Mouse (Mus musculus): ENCODE data around the gene Itga7. TPM values are rescaled to one million over a fixed set of nuclear protein-coding genes. Genes with fewer than 3 reads are reported as not detected.
A peak's percentile ranks its signal among the peaks of the same experiment; 100 is the strongest.

Itga7 gene
- polyA plus RNA-seq, 1 experiment from 2014 or later = 4.4 TPM

- no peaks in the 10 kb centered on the region for H3K36me3 ChIP-seq (ENCODE audit: control insufficient read depth, insufficient read depth, low read length)
- WGBS = 6% methylated on average over 17 of the region's 17 CpGs
- H3K4me2 ChIP-seq (replicated peaks; ENCODE audit: low read depth, low read length) = peak overlapping the region; percentile 21; the same call in 1 of the 2 replicates
- peaks cover 5% of the 10 kb centered on the region; the same call in 1 of the 2 replicates for H3K4me1 ChIP-seq (ENCODE audit: control insufficient read depth, insufficient read depth, low read length)
- no peak overlapping the region for H3K4me3 ChIP-seq (ENCODE audit: low read depth, low read length)
- no peak overlapping the region for H3K9ac ChIP-seq (replicated peaks; ENCODE audit: low read depth, low read length)
- no peaks in the 10 kb centered on the region for H3K27me3 ChIP-seq (ENCODE audit: control insufficient read depth, insufficient read depth, low read length)
- no peaks in the 10 kb centered on the region for H3K9me3 ChIP-seq (ENCODE audit: control insufficient read depth, low read depth, low read length)
- H3K27ac ChIP-seq (ENCODE audit: low read length) = no peak overlapping the region
- ATAC-seq (ENCODE audit: insufficient number of reproducible peaks, insufficient read depth, low FRiP score, low read depth) = no peak
Observed at GRCm38 (mm10) chr10:128895952-128896693, 37.5 kb upstream of the Itga7 start.

GRCm38 (mm10) chr10:128896807-128897206 lies 36.8 kb upstream of the Itga7 start:
- Histone ChIP-seq H3K27me3 (ENCODE audit: control insufficient read depth, insufficient read depth, low read length) (no peaks in the 10 kb centered on the region), H3K4me2 (replicated peaks; ENCODE audit: low read depth, low read length) (no peak overlapping the region), H3K9ac (replicated peaks; ENCODE audit: low read depth, low read length) (no peak overlapping the region), H3K36me3 (ENCODE audit: control insufficient read depth, insufficient read depth, low read length) (no peaks in the 10 kb centered on the region), H3K27ac (ENCODE audit: low read length) (no peak overlapping the region), H3K4me3 (ENCODE audit: low read depth, low read length) (no peak overlapping the region), H3K9me3 (ENCODE audit: control insufficient read depth, low read depth, low read length) (no peaks in the 10 kb centered on the region), H3K4me1 (ENCODE audit: control insufficient read depth, insufficient read depth, low read length) (peaks cover 5% of the 10 kb centered on the region; the same call in 1 of the 2 replicates)
- WGBS = 42% methylated on average over 1 of the region's 1 CpGs
- ATAC-seq (ENCODE audit: insufficient number of reproducible peaks, insufficient read depth, low FRiP score, low read depth) = no peak

GRCm38 (mm10) chr10:128897501-128897900 lies 36.1 kb upstream of the Itga7 start:
- no peak overlapping the region for H3K9ac ChIP-seq (replicated peaks; ENCODE audit: low read depth, low read length)
- H3K27me3 ChIP-seq (ENCODE audit: control insufficient read depth, insufficient read depth, low read length) = no peaks in the 10 kb centered on the region
- no peaks in the 10 kb centered on the region for H3K36me3 ChIP-seq (ENCODE audit: control insufficient read depth, insufficient read depth, low read length)
- peaks cover 3% of the 10 kb centered on the region; the same call in 1 of the 2 replicates for H3K4me1 ChIP-seq (ENCODE audit: control insufficient read depth, insufficient read depth, low read length)
- H3K9me3 ChIP-seq (ENCODE audit: control insufficient read depth, low read depth, low read length) = no peaks in the 10 kb centered on the region
- WGBS = 0% methylated on average over 1 of the region's 1 CpGs
- no peak overlapping the region for H3K27ac ChIP-seq (ENCODE audit: low read length)
- H3K4me2 ChIP-seq (replicated peaks; ENCODE audit: low read depth, low read length) = no peak overlapping the region
- no peak overlapping the region for H3K4me3 ChIP-seq (ENCODE audit: low read depth, low read length)
- ATAC-seq (ENCODE audit: insufficient number of reproducible peaks, insufficient read depth, low FRiP score, low read depth) = no peak

GRCm38 (mm10) chr10:128899759-128900490 lies 33.7 kb upstream of the Itga7 start:
- Histone ChIP-seq H3K9me3 (ENCODE audit: control insufficient read depth, low read depth, low read length) (no peaks in the 10 kb centered on the region), H3K27ac (ENCODE audit: low read length) (no peak overlapping the region), H3K9ac (replicated peaks; ENCODE audit: low read depth, low read length) (no peak overlapping the region), H3K4me1 (ENCODE audit: control insufficient read depth, insufficient read depth, low read length) (peaks cover 3% of the 10 kb centered on the region; the same call in 1 of the 2 replicates), H3K27me3 (ENCODE audit: control insufficient read depth, insufficient read depth, low read length) (no peaks in the 10 kb centered on the region), H3K4me3 (ENCODE audit: low read depth, low read length) (no peak overlapping the region), H3K36me3 (ENCODE audit: control insufficient read depth, insufficient read depth, low read length) (no peaks in the 10 kb centered on the region), H3K4me2 (replicated peaks; ENCODE audit: low read depth, low read length) (no peak overlapping the region)
- WGBS = 76% methylated on average over 6 of the region's 6 CpGs
- no peak for ATAC-seq (ENCODE audit: insufficient number of reproducible peaks, insufficient read depth, low FRiP score, low read depth)

- WGBS = 76% methylated on average over 3 of the region's 3 CpGs
- ATAC-seq (ENCODE audit: insufficient number of reproducible peaks, insufficient read depth, low FRiP score, low read depth) = no peak
- Histone ChIP-seq H3K27me3 (ENCODE audit: control insufficient read depth, insufficient read depth, low read length) (no peaks in the 10 kb centered on the region), H3K36me3 (ENCODE audit: control insufficient read depth, insufficient read depth, low read length) (no peaks in the 10 kb centered on the region), H3K27ac (ENCODE audit: low read length) (no peak within 1 kb of the TSS), H3K9me3 (ENCODE audit: control insufficient read depth, low read depth, low read length) (no peaks in the 10 kb centered on the region), H3K9ac (replicated peaks; ENCODE audit: low read depth, low read length) (no peak within 1 kb of the TSS), H3K4me1 (ENCODE audit: control insufficient read depth, insufficient read depth, low read length) (peaks cover 3% of the 10 kb centered on the region; the same call in 1 of the 2 replicates), H3K4me3 (ENCODE audit: low read depth, low read length) (no peak within 1 kb of the TSS), H3K4me2 (replicated peaks; ENCODE audit: low read depth, low read length) (no peak within 1 kb of the TSS)
Observed at GRCm38 (mm10) chr10:128900698-128901097, 32.9 kb upstream of the Itga7 start, which contains the start of gene Cd63. Gene Cd63 (plus strand): TSS chr10:128900989.

- no peak for ATAC-seq (ENCODE audit: insufficient number of reproducible peaks, insufficient read depth, low FRiP score, low read depth)
- WGBS = 75% methylated on average over 1 of the region's 1 CpGs
- no peaks in the 10 kb centered on the region for H3K9me3 ChIP-seq (ENCODE audit: control insufficient read depth, low read depth, low read length)
- no peak overlapping the region for H3K9ac ChIP-seq (replicated peaks; ENCODE audit: low read depth, low read length)
- H3K36me3 ChIP-seq (ENCODE audit: control insufficient read depth, insufficient read depth, low read length) = no peaks in the 10 kb centered on the region
- no peak overlapping the region for H3K27ac ChIP-seq (ENCODE audit: low read length)
- H3K4me1 ChIP-seq (ENCODE audit: control insufficient read depth, insufficient read depth, low read length) = no peaks in the 10 kb centered on the region
- no peaks in the 10 kb centered on the region for H3K27me3 ChIP-seq (ENCODE audit: control insufficient read depth, insufficient read depth, low read length)
- H3K4me3 ChIP-seq (ENCODE audit: low read depth, low read length) = no peak overlapping the region
- no peak overlapping the region for H3K4me2 ChIP-seq (replicated peaks; ENCODE audit: low read depth, low read length)
Observed at GRCm38 (mm10) chr10:128901409-128901808, 32.2 kb upstream of the Itga7 start.

GRCm38 (mm10) chr10:128902409-128902988 lies 31.1 kb upstream of the Itga7 start:
- no peaks in the 10 kb centered on the region for H3K9me3 ChIP-seq (ENCODE audit: control insufficient read depth, low read depth, low read length)
- 81% methylated on average over 3 of the region's 3 CpGs for WGBS
- no peaks in the 10 kb centered on the region for H3K27me3 ChIP-seq (ENCODE audit: control insufficient read depth, insufficient read depth, low read length)
- no peaks in the 10 kb centered on the region for H3K4me1 ChIP-seq (ENCODE audit: control insufficient read depth, insufficient read depth, low read length)
- no peak overlapping the region for H3K4me3 ChIP-seq (ENCODE audit: low read depth, low read length)
- H3K9ac ChIP-seq (replicated peaks; ENCODE audit: low read depth, low read length) = no peak overlapping the region
- no peaks in the 10 kb centered on the region for H3K36me3 ChIP-seq (ENCODE audit: control insufficient read depth, insufficient read depth, low read length)
- no peak overlapping the region for H3K4me2 ChIP-seq (replicated peaks; ENCODE audit: low read depth, low read length)
- ATAC-seq (ENCODE audit: insufficient number of reproducible peaks, insufficient read depth, low FRiP score, low read depth) = no peak
- no peak overlapping the region for H3K27ac ChIP-seq (ENCODE audit: low read length)

- WGBS = 69% methylated on average over 5 of the region's 5 CpGs
- Histone ChIP-seq H3K4me1 (ENCODE audit: control insufficient read depth, insufficient read depth, low read length) (no peaks in the 10 kb centered on the region), H3K4me2 (replicated peaks; ENCODE audit: low read depth, low read length) (no peak overlapping the region), H3K27ac (ENCODE audit: low read length) (no peak overlapping the region), H3K9me3 (ENCODE audit: control insufficient read depth, low read depth, low read length) (no peaks in the 10 kb centered on the region), H3K4me3 (ENCODE audit: low read depth, low read length) (no peak overlapping the region), H3K27me3 (ENCODE audit: control insufficient read depth, insufficient read depth, low read length) (no peaks in the 10 kb centered on the region), H3K9ac (replicated peaks; ENCODE audit: low read depth, low read length) (no peak overlapping the region), H3K36me3 (ENCODE audit: control insufficient read depth, insufficient read depth, low read length) (no peaks in the 10 kb centered on the region)
- ATAC-seq (ENCODE audit: insufficient number of reproducible peaks, insufficient read depth, low FRiP score, low read depth) = no peak
Observed at GRCm38 (mm10) chr10:128904812-128905211, 28.8 kb upstream of the Itga7 start.
